Mouse (Mus musculus) left cerebral cortex, postnatal 36 days (tissue): ENCODE measurements around the gene Ttc12. TPM values are rescaled to one million over a fixed set of nuclear protein-coding genes. Genes with fewer than 3 reads are reported as not detected.

Source experiments
- DNase-seq, 2 experiments: peaks; one replicate each; pipeline ENCODE4 v3.0.0; 2021 to 2022; ENCODE audit warnings: low spot score in 2 of 2, mixed read lengths in 1 of 2
- intact Hi-C: fragments of 180-260 bp; cut with DNase I; formaldehyde crosslinking; loops from one replicate; pipeline ENCODE4 v1.15.1; 2025
- total RNA-seq, 2 experiments: library from RNA; stranded (reverse); gene quantifications; 2 replicates each; pipeline ENCODE4 v1.2.3; 2021

The Ttc12 gene
- total RNA-seq, 2 experiments from 2014 or later, result 0.96 to 1.2 TPM

- DNase-seq, result no peak
- intact Hi-C loops, result loop anchor here (10.0 kb wide), 1 partner anchor 675 kb away; no protein-coding TSS in a partner anchor
These were observed 13.9 kb upstream of the Ttc12 start for GRCm38 (mm10) chr9:49499878-49500277.

DNA sequence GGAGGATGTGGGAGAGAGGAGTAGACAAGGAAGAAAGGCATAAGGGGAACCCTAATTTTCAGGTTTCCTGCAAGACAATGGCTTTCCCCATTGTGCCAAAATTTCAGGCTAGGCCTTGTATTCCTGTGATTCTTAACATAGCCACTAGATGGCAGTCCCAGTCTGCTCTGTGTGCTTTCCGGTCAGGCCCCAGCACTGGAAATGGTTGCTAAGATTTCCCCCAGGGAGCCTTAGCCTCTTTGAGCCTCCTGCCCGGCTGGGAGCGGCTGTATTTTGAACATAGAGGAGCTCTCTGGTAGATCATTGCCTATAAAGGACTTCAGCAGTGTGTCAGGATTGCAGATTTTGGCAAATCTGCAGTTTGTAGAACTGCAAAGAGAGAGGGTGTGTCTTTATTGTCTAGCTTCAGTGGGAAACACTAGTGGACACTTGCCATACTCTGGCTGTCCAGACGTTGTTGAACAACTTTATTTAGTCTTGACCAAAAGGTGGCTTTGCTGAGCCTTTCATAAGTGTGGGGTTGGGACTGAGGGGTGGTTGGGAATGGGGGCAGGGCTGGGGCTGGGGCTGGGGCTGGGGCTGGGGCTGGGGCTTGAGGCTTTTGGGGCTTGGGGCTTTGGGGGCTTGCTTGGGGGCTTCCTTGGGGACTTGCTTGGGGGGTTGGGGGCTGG lies 8.1 kb upstream of the Ttc12 start:
- DNase-seq, result no peak
- intact Hi-C loops, result loop anchor here (2.0 to 10.0 kb wide), 3 partner anchors 681 to 1035 kb away; partner anchors contain the start of gene Pts

GRCm38 (mm10) chr9:49490609-49491008 lies 4.6 kb upstream of the Ttc12 start:
- intact Hi-C loops, result loop anchor here (10.0 kb wide), 1 partner anchor 684 kb away; no protein-coding TSS in a partner anchor
- DNase-seq, result no peak

- DNase-seq, result peak; percentile 80 to 85
- intact Hi-C loops, result loop anchor here (1.0 kb wide), 1 partner anchor 408 kb away; the partner anchor contains the start of gene Tmprss5
These were observed 3.2 kb upstream of the Ttc12 start for GRCm38 (mm10) chr9:49488912-49489895.

GRCm38 (mm10) chr9:49488258-49488657 lies 2.2 kb upstream of the Ttc12 start:
- no peak for DNase-seq

DNA sequence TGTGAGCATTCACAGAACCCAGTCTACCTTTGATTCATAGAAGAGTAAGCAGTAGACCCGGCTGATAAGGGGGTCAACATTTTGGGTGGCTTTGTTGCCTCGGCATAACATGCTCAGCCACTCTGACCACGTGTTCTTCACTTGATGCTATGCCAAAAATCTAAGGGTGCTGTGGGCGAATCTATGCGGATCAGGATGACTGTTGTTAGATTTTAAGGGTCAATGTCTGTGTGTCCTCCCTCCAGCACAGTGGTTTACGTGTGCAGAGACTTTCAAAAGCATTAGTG lies 1.6 kb upstream of the Ttc12 start:
- no peak for DNase-seq
- intact Hi-C loops, result no loop called here

More at GRCm38 (mm10) chr9:49488258-49488657, 2.2 kb upstream of the Ttc12 start:
- intact Hi-C loops, result no loop called here

- DNase-seq, result no peak
- intact Hi-C loops, result loop anchor here (1.0 kb wide), 1 partner anchor 240 kb away; no protein-coding TSS in a partner anchor
These were observed 1.0 kb upstream of the Ttc12 start for GRCm38 (mm10) chr9:49486805-49487656.

- intact Hi-C loops, result no loop called here
- no peak for DNase-seq
These were observed 654 bp downstream of the Ttc12 start for GRCm38 (mm10) chr9:49485250-49485891.

DNA sequence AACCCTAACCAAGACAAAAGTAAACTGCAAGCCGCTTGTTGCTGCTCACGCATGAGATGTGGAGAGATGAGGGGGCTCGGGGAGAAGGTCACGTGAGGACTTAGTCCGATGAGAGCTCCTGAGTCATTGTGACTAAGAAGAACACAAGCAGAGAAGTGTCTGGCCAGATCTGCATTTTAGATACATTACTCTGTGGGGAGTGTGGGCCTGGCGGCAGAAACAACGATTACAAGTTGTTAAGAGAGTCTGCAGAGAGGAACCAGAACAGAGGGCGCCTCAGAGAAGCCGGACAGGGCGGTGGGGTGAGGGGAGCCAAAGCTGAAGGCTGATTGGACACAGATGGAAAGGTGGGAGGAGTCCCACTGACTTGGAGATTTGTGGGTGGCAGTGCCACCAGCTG lies 2.7 kb downstream of the Ttc12 start:
- DNase-seq, result peak in 1 of 2 experiments; percentile 28

GRCm38 (mm10) chr9:49472126-49472525 lies 13.9 kb downstream of the Ttc12 start:
- intact Hi-C loops, result no loop called here

More for the DNA sequence above, 2.7 kb downstream of the Ttc12 start:
- intact Hi-C loops, result no loop called here

GRCm38 (mm10) chr9:49470946-49471345 lies 15.1 kb downstream of the Ttc12 start:
- no peak for DNase-seq
- intact Hi-C loops, result no loop called here

More at GRCm38 (mm10) chr9:49472126-49472525, 13.9 kb downstream of the Ttc12 start:
- no peak for DNase-seq

GRCm38 (mm10) chr9:49470006-49470405 lies 16.0 kb downstream of the Ttc12 start:
- intact Hi-C loops, result no loop called here
- DNase-seq, result no peak

GRCm38 (mm10) chr9:49456136-49456535 lies 29.9 kb downstream of the Ttc12 start:
- DNase-seq, result no peak
- intact Hi-C loops, result no loop called here

DNA sequence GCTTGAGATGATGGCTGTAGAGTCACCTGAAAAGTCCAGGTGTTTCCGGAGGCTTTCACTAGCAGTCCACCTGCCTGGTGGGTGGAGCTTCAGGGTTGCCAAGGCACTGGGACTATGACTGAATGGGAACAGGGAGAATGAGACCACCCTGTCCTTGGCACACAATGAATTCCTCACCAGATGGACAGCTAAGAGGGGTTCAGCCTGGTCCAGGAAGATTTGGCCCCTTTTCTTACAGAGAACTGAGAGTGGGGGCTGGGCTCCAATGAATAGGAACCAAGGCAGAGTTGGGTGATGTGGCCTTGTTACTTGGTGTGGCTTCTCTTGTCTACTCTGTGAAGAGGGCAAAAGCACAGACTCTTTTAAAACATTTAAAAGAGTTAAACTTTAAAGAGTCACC lies 33.6 kb downstream of the Ttc12 start:
- DNase-seq, result no peak
- intact Hi-C loops, result no loop called here

- DNase-seq, result no peak
- intact Hi-C loops, result no loop called here
These were observed 35.5 kb downstream of the Ttc12 start for GRCm38 (mm10) chr9:49450491-49450890.

DNA sequence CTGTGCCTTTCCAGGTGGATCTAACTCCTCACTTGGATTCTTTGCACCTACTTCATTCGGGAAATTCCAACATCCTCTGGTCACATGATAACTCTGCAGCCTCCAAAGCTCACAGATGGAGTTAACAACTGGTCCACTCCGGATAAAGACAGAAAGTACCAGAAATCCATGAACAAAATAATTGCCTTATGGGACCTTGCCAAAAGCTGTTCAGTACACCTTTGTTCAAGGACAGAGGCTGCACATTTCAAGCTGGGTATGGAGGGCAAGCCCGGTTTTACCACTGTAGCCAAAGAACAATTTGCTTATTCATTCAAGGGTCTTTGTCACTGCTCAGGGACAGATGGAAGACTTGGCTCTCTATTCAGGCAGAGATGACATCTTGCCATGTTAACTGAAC lies 43.4 kb downstream of the Ttc12 start:
- intact Hi-C loops, result no loop called here
- DNase-seq, result no peak

DNA sequence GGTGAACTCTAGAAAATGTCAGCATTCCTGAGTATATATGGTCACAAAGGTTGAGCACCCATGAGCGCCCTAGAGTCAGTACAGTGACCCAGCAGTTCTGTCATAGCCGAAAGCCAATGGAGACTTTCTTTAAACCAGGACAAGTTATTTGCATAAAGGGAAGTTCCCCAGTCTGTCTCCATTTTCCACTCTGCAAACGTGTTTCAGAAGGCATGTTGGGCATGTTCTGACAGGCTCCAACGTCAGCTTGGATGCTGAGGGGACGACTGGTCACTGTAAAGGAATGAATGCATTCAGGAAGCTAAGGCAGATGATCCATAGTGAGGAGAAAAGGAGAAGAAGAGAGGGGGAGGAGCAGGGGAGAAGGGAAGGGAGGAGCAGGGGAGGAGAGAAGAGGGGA lies 58.5 kb downstream of the Ttc12 start:
- intact Hi-C loops, result no loop called here
- no peak for DNase-seq

DNA sequence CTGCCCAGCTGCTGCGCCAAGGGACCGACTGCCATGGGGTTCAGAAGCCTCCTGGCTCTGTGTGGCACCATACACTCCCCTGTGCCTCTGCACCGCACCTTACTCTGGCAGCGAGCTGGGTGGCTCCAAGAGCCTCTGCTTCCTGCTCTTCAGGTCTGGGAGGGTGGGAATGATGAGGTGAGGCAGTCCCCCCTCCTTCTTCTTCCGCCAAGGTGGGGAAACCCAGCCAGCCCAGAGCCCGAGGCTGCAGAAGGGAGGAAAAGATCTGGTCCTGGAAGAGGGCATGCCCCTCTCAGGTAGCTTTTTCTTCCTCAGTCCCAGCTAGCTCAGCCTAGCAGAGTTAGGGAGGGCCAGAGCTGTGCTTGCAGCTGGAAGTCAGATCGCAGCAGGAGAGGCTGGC lies 59.1 kb downstream of the Ttc12 start, which contains the start of gene Ankk1:
Gene Ankk1 (minus strand): TSS at position 101 of the 400 bp plus-strand sequence.
- no peak for DNase-seq
- intact Hi-C loops, result no loop called here

GRCm38 (mm10) chr9:49425585-49425984 lies 60.4 kb downstream of the Ttc12 start:
- intact Hi-C loops, result no loop called here
- DNase-seq, result no peak
